Mouse (Mus musculus) MN1 (cell line): ENCODE data around the gene Kdm2b.

ENCODE experiments used
- DNase-seq: peaks from one replicate; pipeline ENCODE4 v3.0.0-alpha.2; 2016; ENCODE audit warnings: low spot score

Gene Kdm2b

GRCm38 (mm10) chr5:122926341-122926740 is 63.3 kb downstream of the Kdm2b start:
- DNase-seq, result no peak

- peak; percentile 17 for DNase-seq
These were observed 64.1 kb downstream of the Kdm2b start for GRCm38 (mm10) chr5:122925534-122925958.

- no peak for DNase-seq
These were observed 65.7 kb downstream of the Kdm2b start for GRCm38 (mm10) chr5:122923871-122924465.

- DNase-seq, result no peak
These were observed 67.7 kb downstream of the Kdm2b start for GRCm38 (mm10) chr5:122921941-122922340.

- DNase-seq, result no peak
These were observed 69.1 kb downstream of the Kdm2b start for GRCm38 (mm10) chr5:122920557-122920956.

- no peak for DNase-seq
These were observed 71.5 kb downstream of the Kdm2b start for GRCm38 (mm10) chr5:122917982-122918711.

- DNase-seq, result no peak
These were observed 73.5 kb downstream of the Kdm2b start for GRCm38 (mm10) chr5:122916147-122916546.

- no peak for DNase-seq
These were observed 76.8 kb downstream of the Kdm2b start for GRCm38 (mm10) chr5:122912863-122913262.

GRCm38 (mm10) chr5:122909481-122909880 is 80.1 kb downstream of the Kdm2b start:
- no peak for DNase-seq

- DNase-seq, result no peak
These were observed 81.6 kb downstream of the Kdm2b start for GRCm38 (mm10) chr5:122908001-122908400.

GRCm38 (mm10) chr5:122907182-122907581 is 82.4 kb downstream of the Kdm2b start:
- DNase-seq, result no peak

GRCm38 (mm10) chr5:122903165-122903564 is 86.5 kb downstream of the Kdm2b start:
- peak; percentile 7 for DNase-seq

- DNase-seq, result no peak
These were observed 87.4 kb downstream of the Kdm2b start for GRCm38 (mm10) chr5:122902228-122902627.

- DNase-seq, result no peak
These were observed 88.0 kb downstream of the Kdm2b start for GRCm38 (mm10) chr5:122901666-122902065.

- DNase-seq, result no peak
These were observed 88.4 kb downstream of the Kdm2b start for GRCm38 (mm10) chr5:122901179-122901578.

GRCm38 (mm10) chr5:122900558-122901171 is 89.0 kb downstream of the Kdm2b start:
- DNase-seq, result no peak

GRCm38 (mm10) chr5:122899777-122900557 is 89.7 kb downstream of the Kdm2b start:
- peak; percentile 85 for DNase-seq

GRCm38 (mm10) chr5:122898963-122899776 is 90.5 kb downstream of the Kdm2b start:
- DNase-seq, result peak; percentile 6

- DNase-seq, result no peak
These were observed 91.5 kb downstream of the Kdm2b start for GRCm38 (mm10) chr5:122898153-122898552.

GRCm38 (mm10) chr5:122894821-122895220 is 94.8 kb downstream of the Kdm2b start:
- no peak for DNase-seq

- DNase-seq, result peak; percentile 15
These were observed 95.5 kb downstream of the Kdm2b start for GRCm38 (mm10) chr5:122894007-122894637.
